Mouse (Mus musculus) spleen, adult 2 months (tissue): ENCODE results near the gene Rab11a.

Experiments
- CTCF ChIP-seq: fragments of 200-500 bp; IDR thresholded peaks from 2 replicates; pipeline ENCODE4 v1.5.1; 2011; ENCODE audit warnings: mild to moderate bottlenecking, inconsistent platforms; ENCODE audit not compliant: insufficient read depth, insufficient read length, insufficient replicate concordance; ENCODE audit errors: extremely low read depth
- POLR2A ChIP-seq: fragments of 200-500 bp; IDR thresholded peaks from 2 replicates; pipeline ENCODE4 v1.6.1; 2011; ENCODE audit warnings: low read depth, low read length, inconsistent platforms

GRCm38 (mm10) chr9:64769066-64769695 is 31.6 kb upstream of the Rab11a start:
- TF ChIP-seq POLR2A (no peak), CTCF (peak; percentile 10; the same call in 1 of the 2 replicates)
